Mouse (Mus musculus) spleen, adult 2 months (tissue): Measurements from ENCODE around the gene Maml3.

ENCODE experiments used
- CTCF ChIP-seq: fragments of 200-500 bp; IDR thresholded peaks from 2 replicates; pipeline ENCODE4 v1.5.1; 2011; ENCODE audit warnings: mild to moderate bottlenecking, inconsistent platforms; ENCODE audit not compliant: insufficient read depth, insufficient read length, insufficient replicate concordance; ENCODE audit errors: extremely low read depth
- POLR2A ChIP-seq: fragments of 200-500 bp; IDR thresholded peaks from 2 replicates; pipeline ENCODE4 v1.6.1; 2011; ENCODE audit warnings: low read depth, low read length, inconsistent platforms

- TF ChIP-seq CTCF (no peak), POLR2A (no peak)
Measured at GRCm38 (mm10) chr3:51816517-51817285, 288.2 kb downstream of the Maml3 start.
